Mouse (Mus musculus): ENCODE data around the gene Stx5a. TPM values are rescaled to one million over a fixed set of nuclear protein-coding genes. Genes with fewer than 3 reads are reported as not detected.

Gene Stx5a
- total and polyA plus RNA-seq, 3 experiments: 23.8 to 33.4 (median 25.3) TPM

GRCm38 (mm10) chr19:8721378-8721777 lies 19.8 kb upstream of the Stx5a start:
- Histone ChIP-seq H3K36me3 (ENCODE audit: control insufficient read depth, insufficient read depth, low read length) (peaks cover 28% of the 10 kb centered on the region), H3K4me3 (no peak overlapping the region), H3K79me2 (replicated peaks; ENCODE audit: control insufficient read depth, insufficient read depth, low read length) (no peaks in the 10 kb centered on the region; the same call in 1 of the 2 replicates), H3K27me3 (ENCODE audit: control insufficient read depth, insufficient read depth, low read length) (no peaks in the 10 kb centered on the region), H3K27ac (no peak overlapping the region), H3K4me1 (ENCODE audit: control insufficient read depth, insufficient read depth, low read length) (peaks cover 2% of the 10 kb centered on the region), H3K9ac (ENCODE audit: low read depth, low read length) (no peak overlapping the region)
- no peak for DNase-seq
- intact Hi-C loops (cut with DNase I): loop anchor here (5.0 kb wide), 2 partner anchors 81 to 96 kb away; partner anchors contain the start of genes Ttc9c and Zbtb3
- no peak for TF ChIP-seq EP300 (IDR thresholded peaks at IDR 0.05; ENCODE audit: insufficient read depth, low read depth, low read length)
- TF ChIP-seq POLR2A (IDR thresholded peaks at IDR 0.05; ENCODE audit: insufficient read depth, low read depth, low read length): no peak
- no peak for TF ChIP-seq CTCF (IDR thresholded peaks at IDR 0.05)
- 63% methylated on average over 1 of the region's 1 CpGs for WGBS

GRCm38 (mm10) chr19:8722021-8722420 lies 19.2 kb upstream of the Stx5a start:
- H3K4me3 ChIP-seq: no peak overlapping the region

GRCm38 (mm10) chr19:8722559-8722906 lies 18.7 kb upstream of the Stx5a start:
- Histone ChIP-seq H3K9ac (ENCODE audit: low read depth, low read length) (peak overlapping the region; percentile 91), H3K36me3 (ENCODE audit: control insufficient read depth, insufficient read depth, low read length) (peaks cover 31% of the 10 kb centered on the region), H3K27me3 (ENCODE audit: control insufficient read depth, insufficient read depth, low read length) (no peaks in the 10 kb centered on the region), H3K27ac (peak overlapping the region; percentile 95), H3K79me2 (replicated peaks; ENCODE audit: control insufficient read depth, insufficient read depth, low read length) (no peaks in the 10 kb centered on the region; the same call in 1 of the 2 replicates), H3K4me1 (ENCODE audit: control insufficient read depth, insufficient read depth, low read length) (peaks cover 2% of the 10 kb centered on the region), H3K4me3 (peak overlapping the region; percentile 80)
- DNase-seq: no peak
- TF ChIP-seq CTCF (IDR thresholded peaks at IDR 0.05) (no peak), POLR2A (IDR thresholded peaks at IDR 0.05; ENCODE audit: insufficient read depth, low read depth, low read length) (no peak), EP300 (IDR thresholded peaks at IDR 0.05; ENCODE audit: insufficient read depth, low read depth, low read length) (no peak)
- intact Hi-C loops (cut with DNase I): loop anchor here (5.0 kb wide), 2 partner anchors 80 to 95 kb away; partner anchors contain the start of genes Ttc9c and Zbtb3
- under 1% methylated on average over 5 of the region's 5 CpGs for WGBS

More at GRCm38 (mm10) chr19:8722021-8722420, 19.2 kb upstream of the Stx5a start:
- intact Hi-C loops (cut with DNase I): loop anchor here (5.0 kb wide), 2 partner anchors 80 to 95 kb away; partner anchors contain the start of genes Ttc9c and Zbtb3
- DNase-seq: no peak
- Histone ChIP-seq H3K9ac (ENCODE audit: low read depth, low read length) (no peak overlapping the region), H3K4me1 (ENCODE audit: control insufficient read depth, insufficient read depth, low read length) (peaks cover 2% of the 10 kb centered on the region), H3K36me3 (ENCODE audit: control insufficient read depth, insufficient read depth, low read length) (peaks cover 31% of the 10 kb centered on the region), H3K79me2 (replicated peaks; ENCODE audit: control insufficient read depth, insufficient read depth, low read length) (no peaks in the 10 kb centered on the region; the same call in 1 of the 2 replicates), H3K27ac (no peak overlapping the region; the same call in 1 of the 2 replicates), H3K27me3 (ENCODE audit: control insufficient read depth, insufficient read depth, low read length) (no peaks in the 10 kb centered on the region)
- TF ChIP-seq EP300 (IDR thresholded peaks at IDR 0.05; ENCODE audit: insufficient read depth, low read depth, low read length) (no peak), CTCF (IDR thresholded peaks at IDR 0.05) (no peak), POLR2A (IDR thresholded peaks at IDR 0.05; ENCODE audit: insufficient read depth, low read depth, low read length) (no peak)
- 61% methylated on average over 4 of the region's 4 CpGs for WGBS

- WGBS: under 1% methylated on average over 50 of the region's 50 CpGs
- Histone ChIP-seq H3K36me3 (ENCODE audit: control insufficient read depth, insufficient read depth, low read length) (peaks cover 31% of the 10 kb centered on the region), H3K4me3 (peak within 1 kb of the TSS; percentile 80), H3K79me2 (replicated peaks; ENCODE audit: control insufficient read depth, insufficient read depth, low read length) (no peaks in the 10 kb centered on the region; the same call in 1 of the 2 replicates), H3K4me1 (ENCODE audit: control insufficient read depth, insufficient read depth, low read length) (peaks cover 2% of the 10 kb centered on the region), H3K9ac (ENCODE audit: low read depth, low read length) (peak within 1 kb of the TSS; percentile 91), H3K27me3 (ENCODE audit: control insufficient read depth, insufficient read depth, low read length) (no peaks in the 10 kb centered on the region), H3K27ac (peak within 1 kb of the TSS; percentile 95)
- intact Hi-C loops (cut with DNase I): loop anchor here (1.0 to 5.0 kb wide), 3 partner anchors 10 to 94 kb away; partner anchors contain the start of genes Ttc9c and Zbtb3
- peak; percentile 95 to 98 for DNase-seq
- TF ChIP-seq POLR2A (IDR thresholded peaks at IDR 0.05; ENCODE audit: insufficient read depth, low read depth, low read length) (peak; percentile 96), CTCF (IDR thresholded peaks at IDR 0.05) (no peak), EP300 (IDR thresholded peaks at IDR 0.05; ENCODE audit: insufficient read depth, low read depth, low read length) (peak; percentile 70; the same call in 1 of the 2 replicates)
Observed at GRCm38 (mm10) chr19:8722907-8723573, 18.2 kb upstream of the Stx5a start, which contains the start of gene Slc3a2. Slc3a2 (minus strand) TSS chr19:8723369.

- no peak for TF ChIP-seq EP300 (IDR thresholded peaks at IDR 0.05; ENCODE audit: insufficient read depth, low read depth, low read length)
- TF ChIP-seq POLR2A (IDR thresholded peaks at IDR 0.05; ENCODE audit: insufficient read depth, low read depth, low read length): no peak
- no peak for TF ChIP-seq CTCF (IDR thresholded peaks at IDR 0.05)
- H3K9ac ChIP-seq (ENCODE audit: low read depth, low read length): peak overlapping the region; percentile 82
- peak overlapping the region; percentile 79 for H3K27ac ChIP-seq
- 1% methylated on average over 20 of the region's 20 CpGs for WGBS
- intact Hi-C loops (cut with DNase I): loop anchor here (1.0 to 5.0 kb wide), 3 partner anchors 10 to 94 kb away; partner anchors contain the start of genes Ttc9c and Zbtb3
- H3K4me3 ChIP-seq: peak overlapping the region; percentile 58
- peaks cover 31% of the 10 kb centered on the region for H3K36me3 ChIP-seq (ENCODE audit: control insufficient read depth, insufficient read depth, low read length)
- H3K79me2 ChIP-seq (replicated peaks; ENCODE audit: control insufficient read depth, insufficient read depth, low read length): no peaks in the 10 kb centered on the region; the same call in 1 of the 2 replicates
- no peaks in the 10 kb centered on the region for H3K27me3 ChIP-seq (ENCODE audit: control insufficient read depth, insufficient read depth, low read length)
- peaks cover 2% of the 10 kb centered on the region for H3K4me1 ChIP-seq (ENCODE audit: control insufficient read depth, insufficient read depth, low read length)
- DNase-seq: peak in 1 of 2 experiments; percentile 35
Observed at GRCm38 (mm10) chr19:8723574-8724346, 17.5 kb upstream of the Stx5a start.
